Mouse (Mus musculus) embryo, embryonic 9.5 days (tissue): ENCODE measurements around the gene Pxdc1.

Experiments used
- DNase-seq: peaks from one replicate; pipeline ENCODE4 v3.0.0-alpha.2; 2017; ENCODE audit errors: extremely low spot score

The Pxdc1 gene

DNA sequence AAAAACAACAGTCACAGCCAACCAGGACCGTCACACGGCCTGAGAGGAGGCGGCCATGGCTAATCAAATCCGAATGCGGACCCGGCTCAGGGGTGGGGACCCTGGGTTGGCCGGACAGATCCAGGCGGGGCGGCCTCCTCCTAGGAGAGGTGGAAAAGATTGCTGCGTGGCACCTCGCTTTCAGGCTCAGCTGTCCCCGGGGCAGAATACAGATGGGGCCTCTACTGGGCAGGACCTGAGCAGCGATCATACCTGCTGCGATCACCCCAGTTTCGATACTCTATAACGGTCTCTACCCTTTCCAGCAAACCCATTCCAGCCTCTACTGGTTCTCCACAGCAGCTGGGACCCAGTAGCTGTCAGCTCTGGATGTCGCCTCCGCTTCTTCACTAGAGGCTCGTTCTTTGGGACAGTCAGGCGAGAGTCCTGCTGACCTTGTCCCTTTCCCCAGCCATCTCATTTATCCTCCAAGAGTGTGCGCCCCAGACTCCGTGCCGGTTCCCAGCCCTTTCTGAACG, 1.8 kb downstream of the Pxdc1 start:
- DNase-seq, result peak; percentile 48

GRCm38 (mm10) chr13:34650953-34651352, 2.3 kb downstream of the Pxdc1 start:
- no peak for DNase-seq

DNA sequence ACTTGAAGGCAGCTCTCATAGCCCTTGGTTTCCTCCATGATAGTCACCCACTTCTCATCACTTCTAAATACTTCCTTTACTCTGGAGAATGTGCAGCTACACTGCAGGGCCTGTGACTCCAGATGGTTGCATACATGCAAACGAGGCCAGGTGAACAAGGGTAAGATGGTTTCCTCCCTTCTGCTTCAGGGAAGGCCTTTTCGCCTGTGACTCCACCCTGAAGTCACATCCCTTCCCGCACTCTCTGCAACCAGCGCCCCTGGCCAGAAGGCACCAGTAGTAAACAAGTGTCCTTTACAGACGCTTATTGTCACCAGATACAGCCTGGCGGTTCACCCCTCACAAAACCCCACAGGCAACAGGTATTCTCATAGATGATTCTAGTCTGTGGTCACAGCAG, 2.9 kb downstream of the Pxdc1 start:
- no peak for DNase-seq

DNA sequence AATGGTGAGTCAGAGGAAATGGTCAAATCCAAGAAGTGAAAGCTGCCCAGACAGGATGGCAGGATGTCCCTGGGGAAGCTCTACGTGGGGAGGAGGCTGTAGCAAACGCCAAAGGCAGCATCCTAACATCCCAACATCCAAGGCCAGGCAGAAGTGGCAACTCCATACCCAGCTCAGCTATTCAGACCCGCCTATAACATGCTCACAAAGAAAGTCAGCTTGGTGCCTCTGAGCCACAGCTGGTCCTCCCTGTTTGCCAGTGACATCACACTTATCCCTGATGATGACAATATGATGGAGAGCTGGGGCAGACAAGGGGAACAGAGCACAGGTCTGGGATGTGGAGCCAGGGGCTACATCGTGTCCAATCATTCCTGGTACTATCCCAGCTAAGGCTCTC, 5.5 kb downstream of the Pxdc1 start:
- DNase-seq, result no peak

DNA sequence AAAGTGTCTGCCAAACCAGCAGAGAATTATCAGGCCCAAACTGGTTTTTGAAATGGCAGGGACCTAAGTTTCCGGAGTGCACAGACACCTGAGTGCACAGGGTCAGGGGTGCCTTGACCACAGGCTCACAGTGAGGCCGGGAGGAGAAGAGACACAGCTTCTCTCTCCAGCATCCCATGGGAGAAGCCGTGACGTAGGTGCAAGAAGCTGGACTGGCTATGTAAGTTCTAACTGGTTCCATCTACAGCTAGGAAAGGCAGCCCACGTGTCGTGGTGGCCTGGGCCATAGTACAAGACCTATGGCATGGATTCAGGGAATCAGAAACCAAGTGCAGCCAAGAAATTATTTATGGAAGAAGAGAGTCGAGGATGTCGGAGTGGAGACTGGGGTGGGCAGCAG, 6.1 kb downstream of the Pxdc1 start:
- no peak for DNase-seq

GRCm38 (mm10) chr13:34646240-34646750, 7.0 kb downstream of the Pxdc1 start:
- no peak for DNase-seq

DNA sequence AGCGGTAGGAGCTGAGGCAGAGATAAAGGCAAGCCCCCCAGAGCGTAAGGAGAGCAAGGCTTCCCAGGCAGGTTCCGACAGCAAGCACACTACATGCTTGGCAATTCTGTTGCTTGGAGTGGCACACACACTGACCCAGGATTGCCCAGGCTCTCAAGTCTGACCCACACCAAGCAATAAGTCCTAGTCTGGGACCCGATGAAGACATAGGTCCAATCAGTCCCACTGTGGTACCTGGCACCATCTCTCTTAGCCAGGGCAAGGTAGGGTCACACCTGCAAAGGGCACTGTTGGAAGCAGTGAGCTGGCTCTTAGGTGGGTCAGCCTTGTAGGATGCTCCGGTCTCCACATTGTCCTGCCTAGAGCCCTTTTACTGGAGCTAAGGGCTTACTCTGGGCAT, 7.8 kb downstream of the Pxdc1 start:
- DNase-seq, result no peak

- no peak for DNase-seq
Observed at GRCm38 (mm10) chr13:34644401-34644800, 8.9 kb downstream of the Pxdc1 start.

GRCm38 (mm10) chr13:34643926-34644325, 9.4 kb downstream of the Pxdc1 start:
- DNase-seq, result no peak

- peak; percentile 75 for DNase-seq
Observed at GRCm38 (mm10) chr13:34642941-34643875, 10.1 kb downstream of the Pxdc1 start.

- DNase-seq, result no peak
Observed at GRCm38 (mm10) chr13:34641066-34641465, 12.2 kb downstream of the Pxdc1 start.

- peak; percentile 61 for DNase-seq
Observed at GRCm38 (mm10) chr13:34635978-34636377, 17.3 kb downstream of the Pxdc1 start.

- no peak for DNase-seq
Observed at GRCm38 (mm10) chr13:34630319-34630718, 23.0 kb downstream of the Pxdc1 start.

- no peak for DNase-seq
Observed at GRCm38 (mm10) chr13:34629741-34630140, 23.5 kb downstream of the Pxdc1 start.

DNA sequence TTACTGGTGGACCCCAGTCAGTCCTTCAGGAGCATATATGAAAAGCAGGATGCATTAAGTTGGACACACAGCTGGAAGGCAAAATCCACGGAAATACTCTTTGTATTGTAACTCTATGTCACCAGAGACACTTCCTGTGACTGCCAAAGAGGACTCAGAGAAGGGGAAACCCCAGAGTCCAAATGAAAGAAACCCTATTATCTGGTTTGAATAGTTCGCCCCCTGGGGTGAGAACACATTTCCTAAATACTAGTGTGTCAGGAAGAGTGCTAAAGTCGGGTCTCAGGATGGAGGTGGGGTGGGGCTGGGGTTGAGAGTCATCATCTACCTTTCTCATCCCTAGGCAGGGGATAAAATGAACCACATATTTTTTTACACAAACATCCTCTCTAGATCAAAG, 25.8 kb downstream of the Pxdc1 start:
- DNase-seq, result no peak

- no peak for DNase-seq
Observed at GRCm38 (mm10) chr13:34624414-34624813, 28.9 kb downstream of the Pxdc1 start.

- DNase-seq, result no peak
Observed at GRCm38 (mm10) chr13:34612402-34612801, 40.9 kb downstream of the Pxdc1 start.

GRCm38 (mm10) chr13:34609711-34610110, 43.6 kb downstream of the Pxdc1 start:
- no peak for DNase-seq

DNA sequence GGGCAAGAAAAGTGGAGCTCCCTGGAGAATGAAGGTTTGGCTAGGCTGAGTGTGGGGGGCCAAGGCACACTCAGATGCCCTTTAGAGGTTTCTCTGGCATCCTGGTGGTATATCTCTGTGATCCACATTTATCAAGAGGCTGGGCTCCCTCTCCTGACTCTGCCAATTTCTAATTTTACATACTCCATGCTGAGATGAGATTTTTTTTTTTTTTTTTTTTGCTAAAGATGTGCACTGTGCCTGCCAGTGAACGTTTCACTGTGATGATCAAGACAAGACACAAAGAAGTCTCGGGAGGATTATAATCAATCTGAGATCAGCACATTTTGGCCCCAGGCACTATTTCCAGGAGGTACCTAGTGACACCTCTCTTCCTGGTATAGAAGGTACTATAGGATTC, 46.2 kb downstream of the Pxdc1 start:
- no peak for DNase-seq

DNA sequence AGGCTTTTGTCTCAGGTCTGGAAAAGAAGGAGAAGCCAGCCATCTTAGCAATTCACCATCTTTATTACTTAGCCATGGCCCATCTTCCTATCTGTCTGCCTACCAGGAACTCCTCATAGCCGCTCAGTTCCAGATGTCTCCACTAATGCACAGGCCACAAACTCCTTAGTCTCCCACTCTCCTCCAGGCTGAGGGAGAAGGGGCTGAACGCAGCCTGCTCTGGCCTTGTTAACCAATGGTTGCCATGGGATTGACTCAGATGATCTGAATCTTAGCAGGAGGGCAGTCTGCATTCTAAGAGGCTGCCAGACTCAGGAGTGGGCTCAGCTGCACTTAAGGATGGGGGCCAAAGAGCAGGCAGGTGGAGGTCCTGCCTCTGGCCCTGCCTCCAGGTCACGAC, 47.4 kb downstream of the Pxdc1 start:
- DNase-seq, result no peak

GRCm38 (mm10) chr13:34605206-34605605, 48.1 kb downstream of the Pxdc1 start:
- no peak for DNase-seq

DNA sequence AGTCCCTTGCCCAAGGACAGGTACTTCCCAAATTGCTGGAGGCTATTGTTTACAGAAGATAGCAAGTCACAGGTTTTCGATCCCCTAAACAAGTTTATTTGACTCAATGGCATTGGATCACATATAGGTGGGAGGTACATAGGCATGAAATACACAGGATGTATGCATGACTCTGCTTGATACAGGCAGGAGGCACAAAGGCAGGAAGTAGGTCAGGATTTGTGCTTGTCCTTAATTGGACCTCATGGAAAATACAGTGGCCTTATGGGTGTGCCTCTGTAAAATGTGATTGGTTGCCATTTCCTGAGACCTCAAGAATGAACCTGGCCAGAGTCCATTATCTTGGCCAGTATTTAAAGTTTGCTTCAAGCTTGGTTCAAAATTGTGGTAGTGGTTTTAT, 48.9 kb downstream of the Pxdc1 start:
- DNase-seq, result no peak

DNA sequence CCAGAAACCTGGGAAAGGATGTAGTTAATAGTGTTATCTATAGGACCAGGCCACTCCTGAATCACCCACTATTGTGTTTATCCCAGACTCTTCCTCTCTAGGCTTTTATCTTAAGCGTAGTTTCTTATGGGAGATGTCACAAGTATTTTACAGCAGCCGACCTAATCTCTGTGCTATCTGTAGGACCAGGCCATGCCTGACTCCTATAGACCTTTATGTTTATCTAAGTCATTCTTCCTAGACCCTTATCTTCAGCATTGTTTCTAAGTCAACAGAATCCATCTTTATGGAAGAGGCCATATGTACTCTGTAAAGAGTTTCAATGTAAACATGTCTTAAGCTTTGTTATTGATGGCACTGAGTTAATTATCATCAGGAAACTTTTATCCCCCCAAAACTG, 50.5 kb downstream of the Pxdc1 start:
- DNase-seq, result no peak
